ENCODE assay signal across 8 mouse cellular contexts in the genomic region with DNA sequence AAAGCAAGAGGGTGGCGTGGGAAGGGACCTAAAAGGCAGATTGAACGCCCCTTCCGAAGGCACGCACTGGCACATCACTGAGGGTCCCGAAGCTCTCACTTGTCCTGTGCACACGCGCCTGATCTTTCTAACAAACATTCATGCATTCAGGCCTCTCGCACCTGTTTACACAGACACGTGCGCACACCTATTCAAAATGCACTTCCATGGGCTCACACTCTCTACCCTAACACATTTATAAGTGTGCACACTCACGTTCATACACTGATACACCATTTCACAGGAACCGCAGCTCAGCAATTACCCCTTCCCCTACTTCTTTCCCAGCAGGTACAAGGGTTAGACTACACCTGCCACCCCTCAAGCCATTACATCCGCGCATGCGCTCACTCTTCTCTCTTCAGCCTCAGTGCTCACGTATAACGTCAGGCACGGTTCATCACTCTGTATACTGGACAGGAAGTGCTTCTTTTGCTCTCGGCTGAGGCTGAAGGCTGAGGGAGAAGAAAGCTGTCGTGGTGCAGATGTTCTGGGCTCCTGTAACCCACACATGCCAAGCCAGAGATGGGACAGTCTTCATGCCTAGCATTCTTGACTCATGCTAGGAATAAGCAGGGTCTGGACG. TPM values are rescaled to one million over a fixed set of nuclear protein-coding genes. Genes with fewer than 3 reads are reported as not detected.
A peak's percentile ranks its signal among the peaks of the same experiment; 100 is the strongest.
DNase-seq lines count a peak whose midpoint lies in the region; ATAC-seq and TF ChIP-seq lines count a peak whose summit lies in the region.

No protein-coding gene starts in this region.

- H3K4me3 ChIP-seq in embryonic facial prominence, embryonic 11.5 days (ENCODE audit: low read depth, low read length), result peak overlapping the region; percentile 86
- H3K4me3 ChIP-seq in liver, embryonic 15.5 days (replicated peaks), result peak overlapping the region; percentile 61
- peak overlapping the region; percentile 74 for H3K4me3 ChIP-seq in small intestine, adult 2 months (ENCODE audit: low read depth, low read length)

- DNase-seq in thymus, postnatal 4 days, result peak; percentile 59
- no peak for DNase-seq in thymus, postnatal 10 days (ENCODE audit: low spot score in 2 of 2)
- DNase-seq in embryonic facial prominence, embryonic 11.5 days (ENCODE audit: low spot score), result peak; percentile 29
- peak; percentile 69 for DNase-seq in induced T-regulatory cell, adult 2 months (ENCODE audit: low read depth)
- DNase-seq in MN1 (ENCODE audit: low spot score), result no peak

- peaks cover 9% of the 10 kb centered on the region; the same call in 1 of the 2 replicates for H3K4me1 ChIP-seq in embryonic facial prominence, embryonic 11.5 days (ENCODE audit: control insufficient read depth, insufficient read depth, low read length)
- H3K4me1 ChIP-seq in liver, embryonic 15.5 days (replicated peaks), result peaks cover 58% of the 10 kb centered on the region
- peaks cover 31% of the 10 kb centered on the region for H3K4me1 ChIP-seq in small intestine, adult 2 months (ENCODE audit: control insufficient read depth, insufficient read depth, insufficient read length, low read length)

- 6% methylated on average over 21 of the region's 21 CpGs for WGBS in embryonic facial prominence, embryonic 11.5 days
- WGBS in liver, embryonic 15.5 days (ENCODE audit: insufficient replicate concordance), result 10% methylated on average over 21 of the region's 21 CpGs
- 5% methylated on average over 21 of the region's 21 CpGs for WGBS in small intestine, adult 2 months

- H3K27me3 ChIP-seq in embryonic facial prominence, embryonic 11.5 days (ENCODE audit: control insufficient read depth, insufficient read depth, low read length), result no peaks in the 10 kb centered on the region
- H3K27me3 ChIP-seq in liver, embryonic 15.5 days, result peaks cover 84% of the 10 kb centered on the region
- H3K27me3 ChIP-seq in small intestine, adult 2 months (ENCODE audit: control insufficient read depth, insufficient read depth, low read length), result no peaks in the 10 kb centered on the region

- H3K9ac ChIP-seq in embryonic facial prominence, embryonic 11.5 days (replicated peaks; ENCODE audit: low read length), result peak overlapping the region; percentile 89
- H3K9ac ChIP-seq in liver, embryonic 15.5 days, result peak overlapping the region; percentile 57; the same call in 1 of the 2 replicates

- H3K27ac ChIP-seq in embryonic facial prominence, embryonic 11.5 days (replicated peaks; ENCODE audit: low read depth, low read length), result no peak overlapping the region
- no peak overlapping the region for H3K27ac ChIP-seq in liver, embryonic 15.5 days (replicated peaks)
- H3K27ac ChIP-seq in small intestine, adult 2 months (ENCODE audit: insufficient read depth, low read depth, low read length), result peak overlapping the region; percentile 33

- H3K4me2 ChIP-seq in embryonic facial prominence, embryonic 11.5 days (ENCODE audit: low read depth, low read length), result peak overlapping the region; percentile 96
- H3K4me2 ChIP-seq in liver, embryonic 15.5 days, result peak overlapping the region; percentile 73

- no peaks in the 10 kb centered on the region for H3K36me3 ChIP-seq in embryonic facial prominence, embryonic 11.5 days (replicated peaks; ENCODE audit: control insufficient read depth, insufficient read depth, low read depth, low read length)
- no peaks in the 10 kb centered on the region for H3K36me3 ChIP-seq in liver, embryonic 15.5 days (replicated peaks)
- no peaks in the 10 kb centered on the region for H3K36me3 ChIP-seq in small intestine, adult 2 months (ENCODE audit: control insufficient read depth, insufficient read depth, low read length)

- ATAC-seq in embryonic facial prominence, embryonic 11.5 days (replicated peaks; ENCODE audit: insufficient number of reproducible peaks, low FRiP score, low TSS enrichment, low read depth), result no peak
- no peak for ATAC-seq in liver, embryonic 15.5 days (ENCODE audit: insufficient read depth)
- ATAC-seq in activated CD4-positive, CD25-positive, alpha-beta regulatory T cell, adult 4 months, result no peak

- TF ChIP-seq CTCF in small intestine, adult 2 months (IDR thresholded peaks at IDR 0.05; ENCODE audit: extremely low read depth, insufficient read length, insufficient replicate concordance, low read depth, low read length), result no peak

- H3K9me3 ChIP-seq in embryonic facial prominence, embryonic 11.5 days (replicated peaks; ENCODE audit: control insufficient read depth, low read length), result no peaks in the 10 kb centered on the region
- no peaks in the 10 kb centered on the region for H3K9me3 ChIP-seq in liver, embryonic 15.5 days (replicated peaks)

- no peak for TF ChIP-seq POLR2A in small intestine, adult 2 months (IDR thresholded peaks at IDR 0.05; ENCODE audit: low read depth, low read length)

RNA-seq across cellular contexts. Expression of a gene that starts 0.6 kb away (rescaled TPM):
- polyA plus RNA-seq in embryonic facial prominence, embryonic 11.5 days (2014; fragmentation: Nextera tagmentation; extraction: Ambion mirVana), result 21.6 and 24.0 TPM in 2 replicates
- polyA plus RNA-seq in liver, embryonic 15.5 days (2015; fragmentation: Nextera tagmentation; extraction: Ambion mirVana), result 5.1 and 8.0 TPM in 2 replicates
- polyA plus RNA-seq in small intestine, adult 2 months (2012; rRNA removed), result 56.7 and 64.4 TPM in 2 replicates
- polyA plus RNA-seq in activated CD4-positive, CD25-positive, alpha-beta regulatory T cell, adult 4 months (2017; shearing (Covaris generic)), result under 1 TPM in 1 of 2 experiments, not detected in 1; 0.49 TPM

RNA-seq across cellular contexts. Expression of a gene that starts 3.6 kb away (rescaled TPM):
- 29.6 and 30.9 TPM in 2 replicates for polyA plus RNA-seq in embryonic facial prominence, embryonic 11.5 days (2014; fragmentation: Nextera tagmentation; extraction: Ambion mirVana)
- 18.3 and 19.6 TPM in 2 replicates for polyA plus RNA-seq in liver, embryonic 15.5 days (2015; fragmentation: Nextera tagmentation; extraction: Ambion mirVana)
- 4.9 and 7.5 TPM in 2 replicates for polyA plus RNA-seq in small intestine, adult 2 months (2012; rRNA removed)
- 10 to 100 TPM; 34.8 to 35.0 TPM for polyA plus RNA-seq in activated CD4-positive, CD25-positive, alpha-beta regulatory T cell, adult 4 months (2017; shearing (Covaris generic))

RNA-seq across cellular contexts. Expression of a gene that starts 17.5 kb away (rescaled TPM):
- polyA plus RNA-seq in embryonic facial prominence, embryonic 11.5 days (2014; fragmentation: Nextera tagmentation; extraction: Ambion mirVana), result 91.8 and 94.6 TPM in 2 replicates
- 68.7 and 70.1 TPM in 2 replicates for polyA plus RNA-seq in liver, embryonic 15.5 days (2015; fragmentation: Nextera tagmentation; extraction: Ambion mirVana)
- polyA plus RNA-seq in small intestine, adult 2 months (2012; rRNA removed), result 11.5 and 22.5 TPM in 2 replicates
- polyA plus RNA-seq in activated CD4-positive, CD25-positive, alpha-beta regulatory T cell, adult 4 months (2017; shearing (Covaris generic)), result 10 to 100 TPM; 70.5 to 73.4 TPM

RNA-seq across cellular contexts. Expression of a gene that starts 22.6 kb away (rescaled TPM):
- 0.08 TPM in 1 of 2 replicates, not detected in the other for polyA plus RNA-seq in embryonic facial prominence, embryonic 11.5 days (2014; fragmentation: Nextera tagmentation; extraction: Ambion mirVana)
- 0.02 and 0.13 TPM in 2 replicates for polyA plus RNA-seq in liver, embryonic 15.5 days (2015; fragmentation: Nextera tagmentation; extraction: Ambion mirVana)
- 0.85 and 1.4 TPM in 2 replicates for polyA plus RNA-seq in small intestine, adult 2 months (2012; rRNA removed)
- polyA plus RNA-seq in activated CD4-positive, CD25-positive, alpha-beta regulatory T cell, adult 4 months (2017; shearing (Covaris generic)), result 1 to 10 TPM; 4.5 to 7.1 TPM

RNA-seq across cellular contexts. Expression of a gene that starts 44.8 kb away (rescaled TPM):
- 23.4 and 28.7 TPM in 2 replicates for polyA plus RNA-seq in embryonic facial prominence, embryonic 11.5 days (2014; fragmentation: Nextera tagmentation; extraction: Ambion mirVana)
- 28.1 and 31.9 TPM in 2 replicates for polyA plus RNA-seq in liver, embryonic 15.5 days (2015; fragmentation: Nextera tagmentation; extraction: Ambion mirVana)
- 25.1 and 35.7 TPM in 2 replicates for polyA plus RNA-seq in small intestine, adult 2 months (2012; rRNA removed)
- polyA plus RNA-seq in activated CD4-positive, CD25-positive, alpha-beta regulatory T cell, adult 4 months (2017; shearing (Covaris generic)), result 10 to 100 TPM; 36.7 to 37.6 TPM

Comparison
In these comparisons a context has a peak if more than half of its experiments do, and no peak if none do; other contexts are left out.
1. DNase-seq: peak in thymus, postnatal 4 days (single experiment), embryonic facial prominence, embryonic 11.5 days (single experiment) and induced T-regulatory cell, adult 2 months (single experiment); none in thymus, postnatal 10 days (0 of 2) and MN1 (single experiment).
2. Peak in every context shown above with its lines, with median percentiles within 50 percentile points of each other: H3K4me3 ChIP-seq.